Mouse (Mus musculus): Measurements from ENCODE around the gene Man1a.

DNA sequence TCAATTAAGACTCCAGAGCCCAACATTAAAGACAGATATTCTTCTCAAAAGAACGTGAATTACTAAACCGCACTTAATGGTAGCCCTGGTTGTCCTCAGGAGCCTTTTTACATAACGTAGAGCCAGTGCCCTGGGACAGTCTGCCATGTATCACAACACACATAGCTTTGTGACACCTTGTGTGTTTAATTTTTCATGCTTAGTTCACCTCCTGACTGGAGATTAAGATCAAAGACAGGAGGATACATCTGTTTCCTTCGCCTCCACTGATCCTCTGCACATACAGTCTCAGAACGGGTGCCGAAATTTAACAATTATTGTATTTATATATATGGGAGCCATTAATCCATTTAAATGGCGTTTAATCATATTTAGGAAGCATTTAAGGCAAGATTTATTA lies 134.8 kb downstream of the Man1a start:
- no peak for TF ChIP-seq CTCF (IDR thresholded peaks at IDR 0.05; ENCODE audit: extremely low read depth, insufficient read depth, insufficient read length, insufficient replicate concordance)
- TF ChIP-seq POLR2A (IDR thresholded peaks at IDR 0.05; ENCODE audit: low read depth, low read length): no peak

Measured in spleen, adult 2 months (tissue).